Mouse (Mus musculus) testis, adult 2 months (tissue): ENCODE measurements around the gene Phactr2.

Experiments
- CTCF ChIP-seq: fragments of 200-500 bp; IDR thresholded peaks from 2 replicates; pipeline ENCODE4 v1.5.1; 2012; ENCODE audit warnings: low read depth, mild to moderate bottlenecking, inconsistent platforms, low read length, moderate library complexity; ENCODE audit not compliant: control insufficient read depth, insufficient read depth, insufficient replicate concordance
- POLR2A ChIP-seq: fragments of 200-500 bp; IDR thresholded peaks from 2 replicates; pipeline ENCODE4 v1.6.1; 2012; ENCODE audit warnings: low read depth, mild to moderate bottlenecking, inconsistent platforms, low read length, moderate library complexity; ENCODE audit not compliant: control insufficient read depth

GRCm38 (mm10) chr10:13245714-13246113, 228.5 kb downstream of the Phactr2 start:
- TF ChIP-seq CTCF = no peak
- no peak for TF ChIP-seq POLR2A
